Mouse (Mus musculus) CH12.LX (cell line): ENCODE results near the gene Macf1. TPM values are rescaled to one million over a fixed set of nuclear protein-coding genes. Genes with fewer than 3 reads are reported as not detected.
A peak's percentile ranks its signal among the peaks of the same experiment; 100 is the strongest.

Source experiments
- DNase-seq: peaks from one replicate; pipeline ENCODE4 v3.0.0-alpha.2; 2013; ENCODE audit errors: extremely low read depth
- H3K27ac ChIP-seq: 2 replicates; pipeline ENCODE4 v1.5.1; 2012; ENCODE audit warnings: low read depth, mild to moderate bottlenecking, control low read depth, moderate library complexity; ENCODE audit not compliant: insufficient read depth
- H3K27me3 ChIP-seq: replicated peaks from 2 replicates; pipeline ENCODE3; 2012; ENCODE audit warnings: inconsistent platforms
- H3K36me3 ChIP-seq, 2 experiments: replicated peaks in 1 of 2; 2 replicates each; pipeline versions ENCODE3 to v1.6.1; 2012; ENCODE audit warnings: inconsistent platforms in 1 of 2, low read length in 1 of 2, mild to moderate bottlenecking in 1 of 2, mixed read lengths in 1 of 2, moderate library complexity in 1 of 2; ENCODE audit not compliant: control insufficient read depth in 1 of 2, insufficient read depth in 1 of 2
- H3K4me1 ChIP-seq, 2 experiments: 2 replicates each; pipeline ENCODE4 v1.6.1; 2012; ENCODE audit warnings: inconsistent platforms in 1 of 2, moderate library complexity in 1 of 2; ENCODE audit not compliant: insufficient read depth in 2 of 2, control insufficient read depth in 1 of 2
- H3K4me2 ChIP-seq: 2 replicates; pipeline ENCODE4 v1.6.1; 2012; ENCODE audit warnings: low read depth, mild to moderate bottlenecking, control low read depth; ENCODE audit not compliant: poor library complexity, insufficient read depth, severe bottlenecking
- H3K4me3 ChIP-seq, 3 experiments: fragments of 150-350 bp in 1 of 3; sonication (generic) in 1 of 3; replicated peaks in 1 of 3; 2 replicates each; pipeline versions ENCODE3 to v1.5.1; 2011 to 2012; ENCODE audit warnings: low read depth in 2 of 3, low read length in 2 of 3, mild to moderate bottlenecking in 2 of 3, moderate library complexity in 2 of 3, control low read depth in 1 of 3, improper control_type of control experiment in 1 of 3, inconsistent platforms in 1 of 3, mixed read lengths in 1 of 3; ENCODE audit not compliant: poor library complexity in 1 of 3
- H3K79me2 ChIP-seq: replicated peaks from 2 replicates; pipeline ENCODE4 v1.6.1; 2012; ENCODE audit warnings: mild to moderate bottlenecking, moderate library complexity; ENCODE audit not compliant: control insufficient read depth, poor library complexity, insufficient read depth, severe bottlenecking; ENCODE audit errors: extremely low read depth
- H3K9ac ChIP-seq: 2 replicates; pipeline ENCODE4 v1.6.1; 2012; ENCODE audit warnings: low read depth, mild to moderate bottlenecking, control low read depth, moderate library complexity; ENCODE audit not compliant: insufficient read depth
- H3K9me3 ChIP-seq: replicated peaks from 2 replicates; pipeline ENCODE3; 2012; ENCODE audit warnings: low read length, inconsistent platforms, mixed read lengths
- CHD2 ChIP-seq: IDR thresholded peaks from 2 replicates; pipeline ENCODE4 v1.6.1; 2011; ENCODE audit warnings: low read length, improper control_type of control experiment
- CTCF ChIP-seq, 2 experiments: IDR thresholded peaks in 1 of 2; conservative IDR thresholded peaks in 1 of 2; 2 replicates each; pipeline ENCODE4 v1.5.1; 2011 to 2012; ENCODE audit warnings: low read depth in 2 of 2, low read length in 2 of 2, improper control_type of control experiment in 1 of 2, inconsistent platforms in 1 of 2, mild to moderate bottlenecking in 1 of 2, moderate library complexity in 1 of 2
- ELF1 ChIP-seq: IDR thresholded peaks from 2 replicates; pipeline ENCODE4 v1.6.1; 2014; ENCODE audit warnings: low read depth, mild to moderate bottlenecking, inconsistent platforms, low read length, improper control_type of control experiment
- ETS1 ChIP-seq: conservative IDR thresholded peaks from 2 replicates; pipeline ENCODE4 v1.6.1; 2012; ENCODE audit warnings: low read depth, mild to moderate bottlenecking, inconsistent platforms, low read length, improper control_type of control experiment, moderate library complexity
- GABPA ChIP-seq: IDR thresholded peaks from 2 replicates; pipeline ENCODE4 v1.6.1; 2012; ENCODE audit warnings: low read depth, low read length, improper control_type of control experiment, inconsistent platforms; ENCODE audit not compliant: insufficient replicate concordance
- HCFC1 ChIP-seq: IDR thresholded peaks from 2 replicates; pipeline ENCODE4 v1.6.1; 2012; ENCODE audit warnings: low read depth, mild to moderate bottlenecking, inconsistent platforms, low read length, improper control_type of control experiment
- IRF4 ChIP-seq: IDR thresholded peaks from 2 replicates; pipeline ENCODE4 v1.6.1; 2014; ENCODE audit warnings: low read depth, mild to moderate bottlenecking, inconsistent platforms, low read length, improper control_type of control experiment
- JUN ChIP-seq: IDR thresholded peaks from 2 replicates; pipeline ENCODE4 v1.6.1; 2011; ENCODE audit warnings: low read depth, mild to moderate bottlenecking, low read length, improper control_type of control experiment, moderate library complexity; ENCODE audit not compliant: insufficient read depth
- MAX ChIP-seq: IDR thresholded peaks from 2 replicates; pipeline ENCODE4 v1.6.1; 2011; ENCODE audit warnings: low read length, improper control_type of control experiment
- MAZ ChIP-seq: IDR thresholded peaks from 2 replicates; pipeline ENCODE4 v1.6.1; 2012; ENCODE audit warnings: low read depth, mild to moderate bottlenecking, inconsistent platforms, low read length, improper control_type of control experiment, moderate library complexity
- MEF2A ChIP-seq: IDR thresholded peaks from 2 replicates; pipeline ENCODE4 v1.6.1; 2014; ENCODE audit warnings: low read depth, mild to moderate bottlenecking, inconsistent platforms, low read length, improper control_type of control experiment, borderline replicate concordance
- MXI1 ChIP-seq: IDR thresholded peaks from 2 replicates; pipeline ENCODE4 v1.6.1; 2011; ENCODE audit warnings: mild to moderate bottlenecking, low read depth, low read length, improper control_type of control experiment
- MYC ChIP-seq: IDR thresholded peaks from 2 replicates; pipeline ENCODE4 v1.6.1; 2011; ENCODE audit warnings: low read depth, mild to moderate bottlenecking, improper control_type of control experiment, low read length
- NELFE ChIP-seq: IDR thresholded peaks from 2 replicates; pipeline ENCODE4 v1.6.1; 2011; ENCODE audit warnings: low read depth, low read length, improper control_type of control experiment
- POLR2A ChIP-seq: IDR thresholded peaks from 2 replicates; pipeline ENCODE4 v1.6.1; 2011; ENCODE audit warnings: low read depth, mild to moderate bottlenecking, improper control_type of control experiment, low read length
- POLR2AphosphoS2 ChIP-seq: IDR thresholded peaks from 2 replicates; pipeline ENCODE4 v1.6.1; 2011; ENCODE audit warnings: low read depth, low read length, improper control_type of control experiment
- SIN3A ChIP-seq: IDR thresholded peaks from 2 replicates; pipeline ENCODE4 v1.6.1; 2012; ENCODE audit warnings: low read length, improper control_type of control experiment, inconsistent platforms
- SMC3 ChIP-seq: IDR thresholded peaks from 2 replicates; pipeline ENCODE4 v1.6.1; 2011; ENCODE audit warnings: low read depth, low read length, improper control_type of control experiment
- TBP ChIP-seq: conservative IDR thresholded peaks from 2 replicates; pipeline ENCODE4 v1.6.1; 2011; ENCODE audit warnings: low read depth, low read length, improper control_type of control experiment
- TCF12 ChIP-seq: IDR thresholded peaks from 2 replicates; pipeline ENCODE4 v1.6.1; 2014; ENCODE audit warnings: low read depth, mild to moderate bottlenecking, inconsistent platforms, low read length, improper control_type of control experiment
- UBTF ChIP-seq: IDR thresholded peaks from 2 replicates; pipeline ENCODE4 v1.6.1; 2012; ENCODE audit warnings: low read depth, mild to moderate bottlenecking, inconsistent platforms, low read length, improper control_type of control experiment, moderate library complexity
- USF2 ChIP-seq: conservative IDR thresholded peaks from 2 replicates; pipeline ENCODE4 v1.6.1; 2011; ENCODE audit warnings: low read depth, low read length, improper control_type of control experiment
- dilution Hi-C: fragments of 300-500 bp; cut with MboI; formaldehyde crosslinking; loops from 2 replicates; pipeline ENCODE4 v1.14.3; 2020; ENCODE audit warnings: low sequenced_read_pairs; ENCODE audit not compliant: extremely low pct_unique_long_range_greater_than_20kb, extremely low pct_ligation_motif_present
- in situ Hi-C: fragments of 300-500 bp; cut with MboI; formaldehyde crosslinking; loops from 3 replicates; pipeline ENCODE4 v1.14.3; 2019; ENCODE audit warnings: low sequenced_read_pairs, low pct_ligation_motif_present, low pct_unique_long_range_greater_than_20kb, mixed read lengths
- polyA plus RNA-seq: library from polyadenylated mRNA; unstranded; fragments of >175 nt; gene quantifications from 2 replicates; pipeline ENCODE4 v1.2.1, GENCODE M21; 2012; ENCODE audit warnings: low read depth; ENCODE audit not compliant: insufficient read length
- total RNA-seq, 2 experiments: library from RNA; depleted of rRNA; stranded (reverse); fragments of 300-350 nt in 1 of 2; fragments of >200 nt in 1 of 2; gene quantifications; 2 replicates each; pipeline ENCODE4 v1.2.3; 2012 to 2014

Gene Macf1
- total and polyA plus RNA-seq, 3 experiments: 63.3 to 93.3 (median 77.8) TPM

DNA sequence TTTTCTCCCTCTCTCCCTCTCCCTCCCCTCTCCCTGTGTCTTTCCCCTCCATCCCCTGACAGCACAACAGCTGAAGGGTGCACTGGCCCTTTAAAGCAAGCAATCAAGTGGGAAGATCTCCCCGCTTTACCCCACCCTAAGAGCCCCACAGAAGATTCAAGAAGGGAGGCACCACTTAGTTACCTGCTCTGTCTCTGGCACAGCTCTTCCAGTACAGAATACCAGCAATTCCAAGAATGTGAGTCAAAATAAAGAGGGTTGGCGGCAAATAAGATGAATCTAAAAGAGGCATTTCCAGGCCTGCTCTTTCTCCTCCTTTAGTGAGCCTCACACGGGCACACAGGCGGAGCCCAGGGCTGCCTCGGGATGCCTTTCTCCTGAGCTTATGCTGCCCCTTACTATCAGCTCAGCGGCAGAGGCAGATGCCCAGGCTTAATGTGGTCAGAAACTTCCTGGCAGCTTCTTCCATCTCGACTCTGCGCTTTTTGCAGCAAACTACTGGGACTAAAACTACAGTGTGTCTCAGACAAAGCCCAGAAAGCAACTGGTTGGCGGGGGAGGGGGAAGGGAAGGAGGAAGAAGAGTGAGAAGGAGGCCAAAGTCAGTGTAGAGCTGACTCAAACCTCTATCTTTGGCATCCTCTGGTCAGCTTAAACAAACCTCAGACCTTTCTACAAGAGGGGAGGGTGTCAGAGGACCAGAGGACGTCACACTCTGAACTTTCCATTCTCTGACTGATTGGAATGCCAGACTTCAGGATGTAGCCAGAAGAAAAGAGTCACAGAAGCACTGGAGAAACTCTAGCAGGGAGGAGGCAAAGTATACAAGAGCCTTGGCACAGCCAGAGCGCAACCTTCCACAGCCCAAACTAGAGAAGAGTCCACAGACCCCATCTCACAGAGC, 111.5 kb downstream of the Macf1 start (continued):
- TF ChIP-seq UBTF (no peak), SMC3 (no peak), NELFE (peak; percentile 52; the same call in 1 of the 2 replicates), ETS1 (peak; percentile 68), TBP (peak; percentile 79; the same call in 1 of the 2 replicates), MAX (no peak)
- TF ChIP-seq, all 38 proteins: peak for 17

- H3K27ac ChIP-seq: peak overlapping the region; percentile 93
- H3K4me1 ChIP-seq: peaks cover 5 to 62% of the 10 kb centered on the region in 2 experiments; a peak in 3 of 4 replicates
- dilution Hi-C loops (no loop called here), in situ Hi-C loops (no loop called here)
- H3K36me3 ChIP-seq: no peaks in the 10 kb centered on the region
- peak overlapping the region; percentile 60 to 87 (median 78) for H3K4me3 ChIP-seq
- TF ChIP-seq POLR2AphosphoS2 (no peak), IRF4 (no peak), MAZ (peak; percentile 55; the same call in 1 of the 2 replicates), HCFC1 (no peak), NELFE (peak; percentile 40; the same call in 1 of the 2 replicates), POLR2A (peak; percentile 53; the same call in 1 of the 2 replicates), CHD2 (no peak), JUN (no peak), MAX (no peak), MYC (no peak), TCF12 (0 out of 2 replicates have a peak, but pooled peaks have one; percentile 21), CTCF (conservative IDR thresholded peaks at IDR 0.05 in 1 of 2, IDR thresholded peaks at IDR 0.05 in 1 of 2; ENCODE audit: low read depth in 2 of 2, low read length in 2 of 2) (no peak), USF2 (no peak), MXI1 (no peak), ELF1 (peak; percentile 37; the same call in 1 of the 2 replicates), GABPA (no peak), TBP (0 out of 2 replicates have a peak, but pooled peaks have one; percentile 20), MEF2A (no peak), SIN3A (peak; percentile 23; the same call in 1 of the 2 replicates)
- H3K9me3 ChIP-seq: no peaks in the 10 kb centered on the region
- DNase-seq: peak; percentile 76
- peaks cover 34% of the 10 kb centered on the region for H3K79me2 ChIP-seq
- H3K9ac ChIP-seq: peak overlapping the region; percentile 72
- H3K27me3 ChIP-seq: no peaks in the 10 kb centered on the region
- peak overlapping the region; percentile 100 for H3K4me2 ChIP-seq
These were observed 112.3 kb downstream of the Macf1 start for GRCm38 (mm10) chr4:123571869-123572268.
